Mouse (Mus musculus) cerebellum, adult 2 months (tissue): Measurements from ENCODE around the gene Flt1.

Experiments used
- CTCF ChIP-seq: fragments of 200-500 bp; IDR thresholded peaks from 2 replicates; pipeline ENCODE4 v1.5.1; 2011; ENCODE audit warnings: low read depth, mild to moderate bottlenecking, control low read depth, low read length, moderate library complexity, borderline replicate concordance; ENCODE audit not compliant: insufficient read depth
- POLR2A ChIP-seq: fragments of 200-500 bp; IDR thresholded peaks from 2 replicates; pipeline ENCODE4 v1.6.1; 2011; ENCODE audit warnings: low read length, control low read depth, borderline replicate concordance; ENCODE audit not compliant: insufficient read depth

DNA sequence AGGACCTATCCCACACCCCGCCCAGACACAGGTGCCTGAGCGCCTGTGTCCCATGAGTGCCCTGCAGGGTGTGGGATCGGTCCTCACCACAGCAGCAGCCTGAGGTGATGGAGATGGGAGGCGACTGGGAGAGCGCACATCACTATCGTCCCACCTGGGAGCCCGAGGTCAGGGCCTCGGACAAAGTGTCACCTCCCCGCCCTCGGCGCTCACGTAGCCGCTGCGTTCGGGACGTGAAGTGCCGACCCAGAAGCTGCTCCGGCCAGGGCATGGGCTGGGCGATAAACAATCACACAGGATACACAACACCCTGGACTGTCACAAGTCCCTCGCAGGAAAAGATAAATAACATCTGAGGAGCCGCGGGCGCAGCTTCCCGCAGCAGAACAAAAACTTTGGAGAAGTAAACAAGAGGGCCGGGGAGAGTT, 27.1 kb upstream of the Flt1 start:
- TF ChIP-seq CTCF: no peak
- TF ChIP-seq POLR2A: no peak
